Mouse (Mus musculus): ENCODE measurements around the gene Chpf2. TPM values are rescaled to one million over a fixed set of nuclear protein-coding genes. Genes with fewer than 3 reads are reported as not detected.

Gene Chpf2
- polyA plus RNA-seq, 1 experiment from 2014 or later: 14.4 TPM

DNA sequence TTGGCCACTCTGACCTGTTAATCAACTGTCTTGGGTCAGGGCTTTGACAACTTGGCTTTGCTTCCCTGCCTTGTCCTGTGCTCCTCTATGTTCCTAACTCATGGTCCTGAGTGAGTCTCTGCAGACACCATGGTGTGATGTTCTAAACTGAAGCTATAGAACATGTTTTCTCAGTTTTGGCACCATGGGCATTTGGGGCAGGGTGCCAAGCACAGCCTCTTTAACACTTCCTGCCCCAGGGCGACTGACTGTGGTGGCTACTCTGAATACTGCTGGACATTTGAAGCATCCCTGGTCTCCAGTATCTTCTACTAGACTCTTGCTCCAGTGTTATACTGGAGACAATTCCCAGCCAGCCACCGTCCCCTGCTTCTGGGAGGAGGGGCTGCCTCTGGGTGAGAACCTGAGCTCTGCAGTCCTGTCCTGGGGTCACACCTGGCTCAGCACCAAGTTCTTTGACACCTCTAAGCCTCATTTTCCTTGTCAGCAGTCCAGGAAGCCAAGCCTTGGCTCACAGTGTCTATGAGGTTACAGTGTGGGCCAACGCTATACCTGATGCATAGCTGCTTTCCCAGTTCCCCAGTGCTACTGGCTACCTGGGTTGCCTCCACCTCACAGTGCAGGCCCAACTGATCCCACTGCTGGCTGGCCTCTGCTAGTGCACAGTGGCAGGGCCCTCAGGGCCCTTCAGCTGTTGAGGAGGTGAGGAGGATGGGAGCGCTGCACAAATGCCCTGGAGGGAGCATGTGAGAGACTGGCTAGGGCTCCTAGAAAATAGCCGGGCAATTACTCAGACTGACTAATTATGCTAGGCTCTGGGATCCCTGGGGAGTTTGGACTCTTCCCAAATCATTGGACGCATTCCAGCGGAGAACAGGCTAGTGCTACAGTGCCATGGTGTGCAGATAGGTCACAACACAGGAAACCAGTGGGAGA, 25.1 kb downstream of the Chpf2 start:
- Histone ChIP-seq H3K4me1 (replicated peaks; ENCODE audit: control insufficient read depth, insufficient read depth, low read length) (peaks cover 19% of the 10 kb centered on the region), H3K36me3 (replicated peaks; ENCODE audit: control insufficient read depth, insufficient read depth) (no peaks in the 10 kb centered on the region), H3K4me3 (replicated peaks; ENCODE audit: low read length) (no peak overlapping the region), H3K4me2 (replicated peaks) (no peak overlapping the region), H3K27ac (0 out of 2 replicates have a peak overlapping the region, but pooled peaks have one; percentile 38), H3K9me3 (ENCODE audit: control insufficient read depth, low read length) (no peaks in the 10 kb centered on the region), H3K27me3 (ENCODE audit: control insufficient read depth, insufficient read depth, low read length) (no peaks in the 10 kb centered on the region), H3K9ac (no peak overlapping the region)
- peak; percentile 52 for ATAC-seq (ENCODE audit: low FRiP score)
- DNase-seq (ENCODE audit: low spot score): no peak
- WGBS: 36% methylated on average over 7 of the region's 7 CpGs

DNA sequence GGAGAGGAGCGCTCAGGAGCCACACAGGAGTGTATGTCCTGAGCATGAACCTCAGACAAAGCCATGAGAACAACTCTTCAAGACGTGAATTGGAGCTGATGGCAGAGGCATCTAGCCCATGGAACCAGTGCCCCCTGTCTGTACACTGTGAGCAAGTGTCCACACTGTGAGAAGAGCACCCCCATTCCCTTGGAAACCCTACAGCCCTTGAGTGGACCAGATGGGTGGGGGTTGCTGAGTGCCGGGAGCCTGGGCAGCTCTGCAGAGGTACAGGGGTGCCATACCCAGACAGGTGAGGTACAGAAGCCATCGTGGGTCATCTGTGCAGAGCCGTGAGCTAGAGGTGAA, 25.7 kb downstream of the Chpf2 start:
- peak; percentile 22; the same call in 1 of the 2 replicates for ATAC-seq (ENCODE audit: low FRiP score)
- WGBS: 71% methylated on average over 5 of the region's 5 CpGs
- no peak overlapping the region for H3K4me2 ChIP-seq (replicated peaks)
- no peak overlapping the region for H3K4me3 ChIP-seq (replicated peaks; ENCODE audit: low read length)
- H3K9ac ChIP-seq: no peak overlapping the region
- H3K9me3 ChIP-seq (ENCODE audit: control insufficient read depth, low read length): no peaks in the 10 kb centered on the region
- H3K36me3 ChIP-seq (replicated peaks; ENCODE audit: control insufficient read depth, insufficient read depth): no peaks in the 10 kb centered on the region
- H3K27me3 ChIP-seq (ENCODE audit: control insufficient read depth, insufficient read depth, low read length): no peaks in the 10 kb centered on the region
- peaks cover 14% of the 10 kb centered on the region for H3K4me1 ChIP-seq (replicated peaks; ENCODE audit: control insufficient read depth, insufficient read depth, low read length)
- no peak overlapping the region for H3K27ac ChIP-seq
- no peak for DNase-seq (ENCODE audit: low spot score)

DNA sequence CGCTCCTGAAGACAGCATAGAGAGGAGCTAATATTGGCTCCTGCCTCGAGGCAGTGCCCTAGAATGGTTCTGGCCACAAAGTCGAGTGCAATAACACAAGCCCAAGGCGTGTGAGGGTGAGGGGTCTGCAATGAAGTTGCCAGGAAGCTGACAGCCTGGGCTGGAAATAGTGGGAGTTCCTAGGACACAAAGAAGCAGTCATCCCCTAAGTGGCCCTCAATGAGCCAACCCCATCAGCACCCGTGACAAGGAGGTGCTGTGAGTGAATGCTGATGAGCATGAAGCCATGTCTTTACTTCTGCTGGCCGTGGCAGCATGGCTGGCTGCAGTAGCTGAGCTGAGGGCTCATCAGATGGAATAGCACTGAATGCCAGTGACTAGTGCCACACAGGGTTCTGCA, 28.6 kb downstream of the Chpf2 start:
- WGBS: 50% methylated on average over 6 of the region's 6 CpGs
- H3K27me3 ChIP-seq (ENCODE audit: control insufficient read depth, insufficient read depth, low read length): no peaks in the 10 kb centered on the region
- H3K4me3 ChIP-seq (replicated peaks; ENCODE audit: low read length): no peak overlapping the region
- H3K9ac ChIP-seq: no peak overlapping the region
- H3K4me1 ChIP-seq (replicated peaks; ENCODE audit: control insufficient read depth, insufficient read depth, low read length): peaks cover 14% of the 10 kb centered on the region
- H3K36me3 ChIP-seq (replicated peaks; ENCODE audit: control insufficient read depth, insufficient read depth): no peaks in the 10 kb centered on the region
- DNase-seq (ENCODE audit: low spot score) (no peak), ATAC-seq (ENCODE audit: low FRiP score) (peak; percentile 26; the same call in 1 of the 2 replicates)
- H3K9me3 ChIP-seq (ENCODE audit: control insufficient read depth, low read length): no peaks in the 10 kb centered on the region
- no peak overlapping the region for H3K27ac ChIP-seq
- no peak overlapping the region for H3K4me2 ChIP-seq (replicated peaks)

GRCm38 (mm10) chr5:24618921-24619320, 32.4 kb downstream of the Chpf2 start:
- H3K4me3 ChIP-seq (replicated peaks; ENCODE audit: low read length): no peak overlapping the region
- no peaks in the 10 kb centered on the region for H3K27me3 ChIP-seq (ENCODE audit: control insufficient read depth, insufficient read depth, low read length)
- H3K9me3 ChIP-seq (ENCODE audit: control insufficient read depth, low read length): no peaks in the 10 kb centered on the region
- WGBS: 93% methylated on average over 3 of the region's 3 CpGs
- H3K36me3 ChIP-seq (replicated peaks; ENCODE audit: control insufficient read depth, insufficient read depth): no peaks in the 10 kb centered on the region
- H3K4me2 ChIP-seq (replicated peaks): no peak overlapping the region
- no peak overlapping the region for H3K27ac ChIP-seq
- DNase-seq (ENCODE audit: low spot score): no peak
- no peak overlapping the region for H3K9ac ChIP-seq
- H3K4me1 ChIP-seq (replicated peaks; ENCODE audit: control insufficient read depth, insufficient read depth, low read length): peaks cover 14% of the 10 kb centered on the region; the same call in 1 of the 2 replicates
- no peak for ATAC-seq (ENCODE audit: low FRiP score)

- H3K27me3 ChIP-seq (ENCODE audit: control insufficient read depth, insufficient read depth, low read length): no peaks in the 10 kb centered on the region
- DNase-seq (ENCODE audit: low spot score) (no peak), ATAC-seq (ENCODE audit: low FRiP score) (no peak)
- H3K27ac ChIP-seq: no peak overlapping the region
- no peaks in the 10 kb centered on the region for H3K9me3 ChIP-seq (ENCODE audit: control insufficient read depth, low read length)
- 81% methylated on average over 8 of the region's 8 CpGs for WGBS
- H3K4me1 ChIP-seq (replicated peaks; ENCODE audit: control insufficient read depth, insufficient read depth, low read length): peaks cover 22% of the 10 kb centered on the region; the same call in 1 of the 2 replicates
- H3K4me2 ChIP-seq (replicated peaks): no peak overlapping the region
- no peak overlapping the region for H3K9ac ChIP-seq
- no peaks in the 10 kb centered on the region for H3K36me3 ChIP-seq (replicated peaks; ENCODE audit: control insufficient read depth, insufficient read depth)
- no peak overlapping the region for H3K4me3 ChIP-seq (replicated peaks; ENCODE audit: low read length)
Measured at GRCm38 (mm10) chr5:24620116-24620515, 33.6 kb downstream of the Chpf2 start.

DNA sequence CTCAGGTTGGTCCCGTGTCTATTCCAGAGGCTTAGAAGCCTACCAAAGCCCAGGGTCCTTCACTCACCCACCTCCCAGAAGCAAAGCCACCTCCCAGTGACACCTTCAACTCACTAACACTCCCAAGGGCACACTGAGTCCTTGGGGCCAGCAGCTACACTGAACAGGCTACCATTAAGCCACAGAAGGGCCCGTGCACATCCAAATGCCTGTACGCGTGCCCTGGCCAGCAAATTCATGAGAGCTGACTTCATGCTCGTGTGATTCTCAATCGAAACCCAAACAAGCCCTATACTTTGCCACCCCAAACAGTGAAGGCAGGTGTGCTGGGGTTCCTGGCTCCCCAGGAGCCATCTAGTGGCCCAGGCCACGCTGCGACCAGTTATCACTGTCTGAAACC, 34.1 kb downstream of the Chpf2 start:
- ATAC-seq (ENCODE audit: low FRiP score) (no peak), DNase-seq (ENCODE audit: low spot score) (no peak)
- H3K4me3 ChIP-seq (replicated peaks; ENCODE audit: low read length): no peak overlapping the region
- H3K4me2 ChIP-seq (replicated peaks): no peak overlapping the region
- WGBS: 74% methylated on average over 8 of the region's 8 CpGs
- H3K9me3 ChIP-seq (ENCODE audit: control insufficient read depth, low read length): no peaks in the 10 kb centered on the region
- H3K9ac ChIP-seq: no peak overlapping the region
- peaks cover 22% of the 10 kb centered on the region; the same call in 1 of the 2 replicates for H3K4me1 ChIP-seq (replicated peaks; ENCODE audit: control insufficient read depth, insufficient read depth, low read length)
- H3K27ac ChIP-seq: no peak overlapping the region
- no peaks in the 10 kb centered on the region for H3K27me3 ChIP-seq (ENCODE audit: control insufficient read depth, insufficient read depth, low read length)
- H3K36me3 ChIP-seq (replicated peaks; ENCODE audit: control insufficient read depth, insufficient read depth): no peaks in the 10 kb centered on the region

DNA sequence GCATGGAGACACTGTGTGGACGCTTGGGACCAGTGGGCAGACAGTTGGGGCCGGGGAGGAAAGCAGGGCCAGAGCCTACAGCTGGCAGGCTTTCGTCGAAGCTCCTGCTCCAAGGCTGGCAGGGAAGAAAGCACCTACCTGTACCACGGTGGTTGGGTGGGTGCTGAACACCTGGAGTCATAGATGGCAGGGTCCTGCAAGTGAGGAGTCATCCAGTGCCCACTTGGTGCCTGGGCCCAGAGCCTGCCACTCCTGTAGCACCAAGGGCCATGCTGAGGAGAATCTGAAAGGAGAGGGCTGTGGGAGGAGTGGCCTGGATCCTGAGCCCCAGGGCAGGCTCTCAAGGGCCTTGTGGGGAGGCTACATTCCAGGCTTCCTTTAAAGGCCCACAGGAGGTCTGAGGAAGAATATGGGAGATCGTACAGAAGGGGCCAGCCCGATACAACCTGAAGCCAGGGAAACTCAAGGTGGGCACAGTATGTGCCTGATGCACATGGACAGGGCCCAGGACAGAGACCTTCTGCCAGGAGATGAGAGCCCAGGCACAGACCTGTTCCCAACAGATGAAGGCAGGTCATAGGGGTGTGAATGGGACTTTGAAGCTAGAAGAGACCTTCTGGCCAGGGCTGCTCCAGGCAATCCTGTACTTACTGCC, 36.0 kb downstream of the Chpf2 start:
- Histone ChIP-seq H3K27me3 (ENCODE audit: control insufficient read depth, insufficient read depth, low read length) (no peaks in the 10 kb centered on the region), H3K9ac (no peak overlapping the region), H3K4me1 (replicated peaks; ENCODE audit: control insufficient read depth, insufficient read depth, low read length) (peaks cover 22% of the 10 kb centered on the region; the same call in 1 of the 2 replicates), H3K9me3 (ENCODE audit: control insufficient read depth, low read length) (no peaks in the 10 kb centered on the region), H3K4me2 (replicated peaks) (0 out of 2 replicates have a peak overlapping the region, but pooled peaks have one; percentile 66), H3K4me3 (replicated peaks; ENCODE audit: low read length) (no peak overlapping the region), H3K27ac (no peak overlapping the region), H3K36me3 (replicated peaks; ENCODE audit: control insufficient read depth, insufficient read depth) (no peaks in the 10 kb centered on the region)
- ATAC-seq (ENCODE audit: low FRiP score): no peak
- 73% methylated on average over 7 of the region's 7 CpGs for WGBS
- DNase-seq (ENCODE audit: low spot score): no peak

- H3K27ac ChIP-seq: 0 out of 2 replicates have a peak overlapping the region, but pooled peaks have one; percentile 6
- H3K27me3 ChIP-seq (ENCODE audit: control insufficient read depth, insufficient read depth, low read length): no peaks in the 10 kb centered on the region
- no peak for DNase-seq (ENCODE audit: low spot score)
- H3K36me3 ChIP-seq (replicated peaks; ENCODE audit: control insufficient read depth, insufficient read depth): no peaks in the 10 kb centered on the region
- 43% methylated on average over 8 of the region's 8 CpGs for WGBS
- H3K4me1 ChIP-seq (replicated peaks; ENCODE audit: control insufficient read depth, insufficient read depth, low read length): peaks cover 22% of the 10 kb centered on the region; the same call in 1 of the 2 replicates
- H3K4me3 ChIP-seq (replicated peaks; ENCODE audit: low read length): peak overlapping the region; percentile 57
- peak overlapping the region; percentile 88 for H3K9ac ChIP-seq
- peak overlapping the region; percentile 66 for H3K4me2 ChIP-seq (replicated peaks)
- no peak for ATAC-seq (ENCODE audit: low FRiP score)
- no peaks in the 10 kb centered on the region for H3K9me3 ChIP-seq (ENCODE audit: control insufficient read depth, low read length)
Measured at GRCm38 (mm10) chr5:24623041-24623985, 36.8 kb downstream of the Chpf2 start.
